Mouse (Mus musculus) erythroid progenitor cell, adult 5-6 weeks (primary cell): ENCODE measurements around the gene Skil. TPM values are rescaled to one million over a fixed set of nuclear protein-coding genes. Genes with fewer than 3 reads are reported as not detected.

Source experiments
- ATAC-seq: replicated peaks from 2 replicates; pipeline ENCODE4 v1.8.0; 2016; ENCODE audit warnings: moderate number of reproducible peaks, mild to moderate bottlenecking, moderate TSS enrichment, inconsistent platforms; ENCODE audit not compliant: poor library complexity, low FRiP score, severe bottlenecking
- total RNA-seq, 2 experiments: library from RNA; stranded (forward) in 1 of 2; stranded (reverse) in 1 of 2; fragments of 150-400 nt in 1 of 2; fragments of 186-747, 209-891 nt in 1 of 2; gene quantifications; 2 replicates each; pipeline versions ENCODE4 v1.2.3 to v1.2.4; 2015 to 2017; ENCODE audit warnings: low replicate concordance in 2 of 2

Skil gene
- total RNA-seq, 2 experiments from 2014 or later: 8.4 to 13.2 TPM

- ATAC-seq: no peak
Measured at GRCm38 (mm10) chr3:31082838-31083506, 11.9 kb upstream of the Skil start.

DNA sequence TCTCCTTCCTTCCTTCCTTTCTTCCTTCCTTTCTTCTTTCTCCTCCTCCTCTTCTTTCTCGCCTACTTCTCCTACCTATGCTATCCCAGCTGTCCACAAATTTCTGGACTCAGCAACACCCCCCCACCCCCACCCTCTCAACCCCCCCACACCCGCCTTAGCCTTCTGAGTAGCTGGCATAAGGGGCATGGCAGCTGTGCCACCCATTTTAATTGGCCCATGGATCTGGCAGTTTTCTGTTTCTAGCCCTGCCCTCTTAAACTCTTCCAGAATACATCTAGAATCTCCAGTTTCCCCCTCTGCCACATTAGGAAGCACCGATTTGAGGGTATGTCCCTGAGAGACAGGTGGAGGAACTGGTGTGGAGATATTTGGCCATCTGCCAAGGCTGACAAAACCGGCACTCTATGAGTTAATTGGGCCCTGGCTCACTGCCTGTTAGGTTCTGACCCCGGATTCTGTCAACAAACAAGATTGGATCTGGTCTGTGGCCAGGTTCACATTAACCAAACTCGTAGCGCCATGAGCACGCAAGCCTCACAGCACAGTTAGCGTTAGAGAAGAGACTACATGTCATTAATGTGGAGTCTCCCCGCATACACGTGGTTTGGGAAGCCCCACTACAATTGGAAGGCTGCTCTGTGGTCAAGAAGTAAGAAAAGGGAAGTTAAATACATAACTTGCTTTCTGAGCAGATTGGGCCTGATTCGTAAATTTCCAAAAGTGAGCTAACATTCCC lies 11.2 kb upstream of the Skil start:
- no peak for ATAC-seq

DNA sequence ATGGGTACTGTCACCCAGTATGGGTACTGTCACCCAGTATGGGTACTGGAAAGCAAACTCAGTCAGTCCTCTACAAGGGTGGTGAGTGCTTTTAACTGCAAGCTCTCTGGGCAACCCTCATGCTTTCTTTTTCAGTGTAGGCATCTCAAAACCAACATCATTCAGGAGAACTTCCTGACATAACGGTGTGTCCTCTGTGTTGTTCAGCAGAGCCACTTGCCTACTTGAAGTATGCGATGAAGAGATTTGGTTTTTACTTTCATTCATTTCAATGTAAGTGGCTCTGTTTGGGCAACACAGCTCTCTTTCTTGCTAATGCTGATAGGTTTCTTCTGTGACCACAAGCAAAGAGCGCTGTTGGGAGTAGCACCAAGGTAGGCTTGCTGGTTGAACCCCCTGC lies 9.9 kb upstream of the Skil start:
- ATAC-seq: no peak

DNA sequence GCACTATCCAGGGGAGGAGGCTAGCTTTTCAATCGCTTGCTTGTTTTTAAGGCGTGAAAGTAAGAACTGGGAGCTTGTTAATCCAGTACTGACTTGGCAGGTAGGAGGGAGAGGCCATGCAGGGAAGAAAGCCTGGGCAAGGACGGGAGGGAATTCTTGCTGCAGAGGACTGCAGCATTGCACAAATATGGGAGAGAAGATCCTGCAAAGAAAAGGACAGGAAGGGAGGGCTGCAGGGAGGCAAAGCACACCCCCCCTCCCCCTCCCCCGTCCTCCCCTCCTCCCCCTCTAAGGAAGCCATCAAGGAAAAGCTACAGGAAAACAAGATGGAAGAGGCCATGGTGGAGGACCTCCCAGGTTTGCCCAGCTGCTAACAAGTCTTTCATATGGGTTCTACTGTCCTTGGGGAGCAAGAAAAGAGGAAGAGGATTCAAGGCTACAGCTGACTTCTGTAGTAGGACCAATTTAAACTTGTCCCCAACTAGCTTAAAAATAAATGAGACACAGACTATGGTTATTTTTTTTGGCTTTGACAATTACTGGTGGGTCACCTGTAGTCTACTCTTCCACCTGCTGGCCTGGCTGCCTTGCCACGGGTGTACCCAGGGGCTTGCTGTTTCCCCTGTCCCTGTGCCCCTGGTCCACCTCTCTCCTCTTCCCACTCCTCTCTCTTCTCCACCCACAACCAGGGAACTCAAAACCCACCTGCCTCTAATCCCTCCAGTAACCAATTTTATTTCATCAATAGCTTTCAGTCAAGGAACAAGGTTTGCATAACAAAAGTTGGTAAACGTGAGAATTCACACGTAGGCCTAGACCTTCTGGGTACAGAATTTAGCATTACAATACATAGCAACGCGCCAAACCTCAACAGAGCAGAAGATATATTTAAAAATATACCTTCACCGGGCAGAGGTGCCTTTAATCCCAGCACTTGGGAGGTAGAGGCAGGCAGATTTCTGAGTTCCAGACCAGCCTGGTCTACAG lies 5.8 kb upstream of the Skil start:
- ATAC-seq: no peak

DNA sequence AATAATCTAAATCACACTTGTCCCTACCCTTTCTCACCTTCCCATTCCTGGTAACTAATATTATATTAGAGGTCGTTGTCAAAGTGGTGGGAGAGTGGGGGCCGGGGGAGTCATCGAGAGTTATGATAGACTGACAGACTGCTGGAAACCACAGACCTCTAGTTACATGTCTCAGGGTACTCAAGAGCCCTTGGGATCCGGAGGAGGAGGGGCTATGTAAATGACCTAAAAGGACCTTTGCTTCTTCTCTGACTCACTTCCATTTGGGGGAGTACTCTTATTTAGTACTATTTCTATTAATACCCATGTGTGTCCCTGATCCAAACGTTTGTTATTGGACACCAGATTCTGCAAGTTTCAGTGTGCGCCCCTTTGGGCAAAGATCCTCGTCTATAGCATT lies 4.9 kb upstream of the Skil start:
- no peak for ATAC-seq

DNA sequence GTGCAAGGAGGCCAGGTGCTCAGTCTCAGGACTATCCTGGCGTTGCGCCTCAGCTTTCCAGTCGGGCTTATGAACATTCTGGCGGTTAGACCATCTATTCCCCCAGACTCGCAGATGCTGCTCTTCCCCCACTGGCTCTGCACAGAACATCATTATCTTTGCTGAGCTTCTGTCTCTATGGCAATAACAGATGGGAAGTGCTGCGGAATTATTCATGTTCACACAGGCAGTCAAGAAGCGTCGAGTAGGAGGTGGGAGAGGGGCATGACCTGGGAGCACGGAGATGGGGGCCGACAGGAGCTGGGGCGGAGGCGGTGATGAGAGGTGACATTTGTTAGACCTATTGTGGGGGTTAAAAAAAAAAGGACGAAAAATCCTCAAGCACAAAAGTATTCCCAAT lies 1.7 kb upstream of the Skil start:
- ATAC-seq: no peak

DNA sequence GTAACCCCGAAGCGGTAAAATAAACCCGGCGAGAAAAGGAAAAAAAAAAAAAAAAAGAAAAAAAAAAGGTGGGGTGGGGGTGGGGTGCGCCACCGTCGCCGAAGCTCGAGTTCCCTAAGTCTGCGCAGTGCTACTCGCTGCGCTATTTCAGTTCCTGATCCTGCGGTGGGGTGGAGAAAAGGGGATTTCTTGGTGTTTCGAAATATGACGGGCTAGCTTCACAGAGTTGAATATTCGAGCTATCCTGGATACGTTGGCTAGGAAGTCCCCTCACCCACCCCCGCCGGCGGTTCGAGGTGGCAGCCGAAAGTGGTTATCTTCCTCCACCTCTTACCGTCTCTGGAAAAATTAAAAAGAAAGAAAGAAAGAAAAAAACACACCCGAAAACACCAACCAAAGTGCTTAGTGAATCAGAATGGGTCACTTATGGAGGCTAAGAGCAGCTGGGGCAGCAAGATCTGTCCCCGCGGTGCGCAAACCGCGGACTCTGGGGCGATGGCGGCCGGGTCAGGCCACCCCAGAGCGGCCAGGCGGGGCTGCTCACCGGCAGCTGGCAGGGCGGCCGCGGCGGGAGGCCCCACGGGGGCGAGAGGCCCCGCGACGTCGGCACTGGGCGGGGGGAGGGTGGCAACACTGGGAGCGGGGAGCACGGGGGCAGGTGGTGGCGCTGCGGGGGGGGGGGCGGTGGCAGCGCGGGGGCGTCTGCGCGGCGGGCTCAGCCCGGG lies 1.1 kb upstream of the Skil start:
- no peak for ATAC-seq

DNA sequence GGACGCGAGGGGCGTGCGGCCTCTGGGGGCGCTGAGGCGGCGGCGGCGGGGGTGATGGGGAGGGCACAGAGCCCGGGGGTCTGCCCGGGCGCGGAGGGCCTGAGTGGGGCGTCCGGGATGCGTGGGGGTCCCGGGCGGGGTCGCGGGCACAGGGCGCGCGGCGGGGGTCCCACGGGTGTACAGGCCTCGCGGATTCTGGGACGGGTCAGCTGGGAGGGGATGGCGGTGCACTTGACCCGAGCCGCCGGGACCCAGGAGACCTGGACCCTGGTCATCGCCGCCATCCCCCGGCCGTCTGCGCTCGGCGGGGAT lies 277 bp downstream of the Skil start:
- no peak for ATAC-seq

DNA sequence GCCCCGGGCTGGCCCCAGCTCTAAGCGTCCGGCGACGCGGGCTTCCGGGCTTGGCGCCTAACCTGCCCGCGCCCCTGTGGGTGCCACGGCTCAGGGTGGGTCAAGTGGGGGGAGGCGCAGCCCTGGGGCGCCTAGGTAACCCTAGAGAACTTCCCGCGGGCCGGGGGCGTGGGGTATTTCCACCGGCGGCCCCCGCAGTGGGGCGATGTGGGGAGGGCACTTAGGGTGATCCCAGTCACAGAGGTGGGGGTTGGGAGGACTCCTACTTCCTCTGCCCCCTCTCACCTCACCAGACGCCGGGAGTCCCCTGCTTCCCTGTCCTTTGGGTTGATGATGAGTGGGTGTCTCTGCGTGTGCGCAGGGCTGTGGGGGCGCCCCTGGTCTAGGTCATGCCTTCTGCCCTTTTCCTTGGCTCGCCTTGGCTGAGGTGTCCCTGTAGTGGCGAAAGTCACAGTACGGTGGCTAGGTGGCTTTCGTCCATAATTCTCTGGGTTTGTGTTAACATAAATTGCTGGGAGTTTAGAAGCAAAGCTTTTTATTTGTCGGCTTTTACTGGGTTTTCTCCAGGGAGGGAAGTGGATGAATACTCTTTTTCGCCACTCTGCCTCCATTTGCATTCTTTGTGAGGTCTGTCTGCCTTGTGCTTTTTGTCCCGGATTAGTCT lies 765 bp downstream of the Skil start:
- no peak for ATAC-seq

- no peak for ATAC-seq
Measured at GRCm38 (mm10) chr3:31096155-31097101, 1.6 kb downstream of the Skil start.

DNA sequence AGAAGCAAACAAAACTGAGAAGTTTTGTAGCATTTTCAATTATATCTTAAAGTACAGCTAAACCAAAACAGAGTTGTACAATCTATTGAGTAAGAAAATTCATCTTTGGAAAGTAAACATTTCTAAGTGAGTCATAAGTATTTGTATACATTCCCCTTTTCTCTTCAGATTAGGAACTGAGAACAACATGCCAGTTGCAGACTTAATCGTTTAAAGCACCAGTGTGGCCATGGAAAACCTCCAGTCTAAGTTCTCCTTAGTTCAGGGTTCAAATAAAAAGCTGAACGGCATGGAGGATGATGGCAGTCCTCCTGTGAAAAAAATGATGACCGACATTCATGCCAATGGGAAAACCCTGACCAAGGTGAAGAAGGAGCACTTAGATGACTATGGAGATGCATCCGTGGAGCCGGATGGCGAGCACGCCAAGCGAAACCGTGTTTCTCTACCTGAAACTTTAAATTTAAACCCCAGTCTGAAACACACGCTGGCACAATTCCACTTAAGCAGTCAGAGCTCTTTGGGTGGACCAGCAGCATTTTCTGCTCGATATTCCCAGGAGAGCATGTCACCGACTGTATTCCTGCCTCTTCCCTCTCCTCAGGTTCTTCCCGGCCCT lies 2.4 kb downstream of the Skil start:
- no peak for ATAC-seq

DNA sequence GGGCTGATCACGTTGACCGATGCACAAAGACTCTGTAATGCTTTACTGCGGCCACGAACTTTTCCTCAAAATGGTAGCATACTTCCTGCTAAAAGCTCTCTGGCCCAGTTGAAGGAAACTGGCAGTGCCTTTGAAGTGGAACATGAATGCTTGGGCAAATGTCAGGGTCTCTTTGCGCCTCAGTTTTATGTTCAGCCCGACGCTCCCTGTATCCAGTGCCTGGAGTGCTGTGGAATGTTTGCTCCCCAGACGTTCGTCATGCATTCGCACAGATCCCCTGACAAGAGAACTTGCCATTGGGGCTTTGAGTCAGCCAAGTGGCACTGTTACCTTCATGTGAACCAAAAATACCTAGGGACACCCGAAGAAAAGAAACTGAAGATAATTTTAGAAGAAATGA lies 3.1 kb downstream of the Skil start:
- no peak for ATAC-seq

GRCm38 (mm10) chr3:31098556-31098955 lies 3.7 kb downstream of the Skil start:
- ATAC-seq: no peak

- ATAC-seq: no peak
Measured at GRCm38 (mm10) chr3:31100026-31100425, 5.2 kb downstream of the Skil start.

- no peak for ATAC-seq
Measured at GRCm38 (mm10) chr3:31100802-31101201, 5.9 kb downstream of the Skil start.

DNA sequence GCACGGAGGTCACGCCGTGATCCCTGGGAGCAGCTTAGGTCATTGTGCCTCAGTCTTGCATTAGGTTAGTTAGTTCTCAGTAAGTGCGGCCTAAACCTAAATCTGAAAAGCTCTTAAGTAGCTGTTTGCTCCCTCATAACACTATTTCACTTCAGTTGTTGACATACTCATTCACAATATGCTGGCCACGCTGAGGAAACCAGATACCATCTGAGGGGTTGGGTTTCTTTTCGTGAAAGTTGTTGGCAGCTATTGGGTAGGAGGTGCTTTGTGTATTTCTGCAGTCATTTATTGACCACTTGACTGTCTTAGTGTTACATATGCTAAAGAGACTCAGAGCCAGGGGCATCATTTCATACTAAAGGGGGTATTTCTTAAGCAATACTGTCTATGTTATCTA lies 10.1 kb downstream of the Skil start:
- no peak for ATAC-seq

- no peak for ATAC-seq
Measured at GRCm38 (mm10) chr3:31106597-31106996, 11.7 kb downstream of the Skil start.

DNA sequence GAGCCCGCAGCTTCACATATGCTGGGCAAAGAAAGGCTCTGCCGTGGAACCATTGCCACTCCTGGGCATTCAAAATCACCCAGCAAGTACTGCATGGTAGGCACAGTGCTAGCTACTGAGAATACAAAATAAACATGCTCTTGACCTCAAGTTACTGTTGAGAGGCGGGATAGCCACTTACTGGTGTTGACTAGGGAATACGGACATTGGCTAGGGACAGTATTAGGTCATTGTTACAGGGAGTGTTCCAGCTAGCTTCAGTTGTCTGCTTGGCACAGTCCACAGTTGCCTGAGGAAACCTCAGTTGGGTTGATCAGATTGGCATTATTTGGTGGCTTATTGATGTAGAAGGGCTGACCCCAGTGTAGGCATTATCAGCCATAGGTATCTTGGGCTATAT lies 12.8 kb downstream of the Skil start:
- ATAC-seq: no peak
